Mouse (Mus musculus) heart, embryonic 12.5 days (tissue): ENCODE data around the gene Zfp160. TPM values are rescaled to one million over a fixed set of nuclear protein-coding genes. Genes with fewer than 3 reads are reported as not detected.
A peak's percentile ranks its signal among the peaks of the same experiment; 100 is the strongest.
"Not testable (repeated sequence)": the region's sequence is repeated elsewhere in the genome, so short reads cannot be mapped to it uniquely, and the experiment has no call there.

Experiments used
- ATAC-seq: fragments of 200-750 bp; cut with Nextera tagmentation; 2 replicates; pipeline ENCODE4 v1.8.0; 2017; ENCODE audit warnings: moderate TSS enrichment, moderate library complexity; ENCODE audit not compliant: insufficient number of reproducible peaks, low FRiP score
- H3K27ac ChIP-seq: fragments of 300-500 bp; sonication (generic); 2 replicates; pipeline ENCODE4 v1.5.1; 2016; ENCODE audit warnings: mild to moderate bottlenecking, moderate library complexity; ENCODE audit not compliant: poor library complexity, severe bottlenecking
- H3K27me3 ChIP-seq: fragments of 300-500 bp; sonication (generic); replicated peaks from 2 replicates; pipeline ENCODE4 v1.6.1; 2016; ENCODE audit warnings: mild to moderate bottlenecking, moderate library complexity
- H3K36me3 ChIP-seq: fragments of 300-500 bp; sonication (generic); 2 replicates; pipeline ENCODE4 v1.6.1; 2016; ENCODE audit warnings: mild to moderate bottlenecking, moderate library complexity
- H3K4me1 ChIP-seq: fragments of 300-500 bp; sonication (generic); replicated peaks from 2 replicates; pipeline ENCODE4 v1.6.1; 2016; ENCODE audit warnings: mild to moderate bottlenecking
- H3K4me2 ChIP-seq: fragments of 300-500 bp; sonication (generic); 2 replicates; pipeline ENCODE4 v1.6.1; 2016; ENCODE audit warnings: mild to moderate bottlenecking, moderate library complexity
- H3K4me3 ChIP-seq: fragments of 300-500 bp; sonication (generic); 2 replicates; pipeline ENCODE4 v1.5.1; 2016; ENCODE audit warnings: mild to moderate bottlenecking
- H3K9ac ChIP-seq: fragments of 300-500 bp; sonication (generic); 2 replicates; pipeline ENCODE4 v1.6.1; 2016; ENCODE audit warnings: mild to moderate bottlenecking, moderate library complexity
- H3K9me3 ChIP-seq: fragments of 300-500 bp; sonication (generic); replicated peaks from 2 replicates; pipeline ENCODE4 v1.6.1; 2016; ENCODE audit warnings: mild to moderate bottlenecking, moderate library complexity
- WGBS: fragments of 180-500 bp; shearing (Covaris S2); methylation state at CpG from one replicate; pipeline ENCODE4 v1.1.7; 2016; 5-methylcytosine and 5-hydroxymethylcytosine counted together
- polyA plus RNA-seq: library from polyadenylated mRNA; unstranded; fragments of >200 nt; fragmentation: Nextera tagmentation; extraction: Ambion mirVana; gene quantifications from 2 replicates; pipeline ENCODE4 v1.2.1, GENCODE M21; 2016

Zfp160 gene
- polyA plus RNA-seq, 1 experiment from 2014 or later, result 9.9 TPM

DNA sequence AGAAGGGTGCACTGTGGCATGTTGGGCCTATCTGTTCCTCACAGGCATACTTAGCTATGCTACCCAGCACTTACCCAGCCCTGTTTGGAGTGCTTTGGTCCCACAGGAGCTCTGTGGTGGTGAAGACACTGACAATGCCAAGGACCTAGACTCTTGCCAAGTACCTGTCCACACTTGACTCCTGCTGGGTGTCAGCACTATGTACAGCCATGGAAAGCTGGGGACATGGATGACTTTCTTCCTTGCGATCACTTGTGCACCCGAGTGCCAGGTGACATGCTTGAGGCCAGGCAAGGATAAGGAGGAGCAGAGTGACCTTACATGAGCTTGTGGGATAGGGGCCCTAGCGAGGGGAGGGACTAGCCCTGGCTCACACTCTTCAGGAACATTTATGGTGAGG lies 43.2 kb downstream of the Zfp160 start:
- not testable (repeated sequence) for H3K9me3 ChIP-seq, H3K4me1 ChIP-seq, H3K4me3 ChIP-seq, H3K27ac ChIP-seq, H3K36me3 ChIP-seq, H3K27me3 ChIP-seq, H3K9ac ChIP-seq, H3K4me2 ChIP-seq
- peak; percentile 45; the same call in 1 of the 2 replicates for ATAC-seq
- 64% methylated on average over 3 of the region's 3 CpGs for WGBS

DNA sequence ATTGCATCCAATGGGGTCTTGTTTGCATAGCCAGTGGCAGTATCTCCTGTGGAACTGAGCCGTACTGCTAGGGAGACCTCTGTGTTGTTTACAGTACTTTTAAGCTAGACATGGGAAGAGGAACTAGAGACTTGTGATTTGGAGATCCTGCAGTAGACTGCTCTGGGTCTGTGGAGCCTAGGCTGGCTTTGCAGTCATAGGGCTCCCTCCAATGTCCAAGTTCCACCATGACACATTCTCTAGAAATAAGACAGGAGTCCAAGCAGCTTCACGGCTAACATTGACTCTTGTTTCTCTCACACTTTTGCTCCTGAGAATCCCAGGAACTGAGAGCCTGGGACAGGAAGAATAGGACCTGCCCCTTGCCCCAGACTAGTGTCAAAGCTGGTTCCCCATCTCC lies 44.6 kb downstream of the Zfp160 start:
- no peak overlapping the region for H3K27ac ChIP-seq
- no peaks in the 10 kb centered on the region for H3K4me1 ChIP-seq
- H3K36me3 ChIP-seq, result no peaks in the 10 kb centered on the region
- no peaks in the 10 kb centered on the region; the same call in 1 of the 2 replicates for H3K9me3 ChIP-seq
- no peak overlapping the region for H3K9ac ChIP-seq
- 75% methylated on average over 2 of the region's 2 CpGs for WGBS
- H3K4me2 ChIP-seq, result no peak overlapping the region
- H3K27me3 ChIP-seq, result no peaks in the 10 kb centered on the region
- H3K4me3 ChIP-seq, result no peak overlapping the region
- no peak for ATAC-seq

DNA sequence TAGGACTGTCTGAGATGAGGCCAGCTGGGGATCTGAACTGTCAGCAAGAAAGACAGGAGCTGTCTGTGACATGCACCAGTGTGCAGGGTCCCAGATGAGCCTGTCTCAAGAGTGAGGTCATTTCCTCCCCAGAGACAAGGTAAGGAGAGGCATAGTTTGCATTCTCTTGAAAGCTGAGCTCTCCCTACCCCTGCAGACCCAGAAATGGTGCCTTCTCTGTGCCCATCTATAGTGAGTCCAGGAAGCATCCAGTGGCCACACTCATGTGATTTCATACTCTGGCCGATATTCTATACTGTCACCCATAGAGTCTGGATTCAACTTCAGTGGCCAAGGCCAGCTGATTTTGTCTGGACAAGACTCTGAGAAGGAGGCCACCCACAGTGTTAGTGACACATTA lies 46.4 kb downstream of the Zfp160 start:
- not testable (repeated sequence) for H3K27me3 ChIP-seq, H3K9me3 ChIP-seq, H3K4me1 ChIP-seq, H3K4me2 ChIP-seq, H3K27ac ChIP-seq, H3K9ac ChIP-seq, ATAC-seq, H3K36me3 ChIP-seq, H3K4me3 ChIP-seq
- WGBS, result 79% methylated on average over 1 of the region's 1 CpGs

DNA sequence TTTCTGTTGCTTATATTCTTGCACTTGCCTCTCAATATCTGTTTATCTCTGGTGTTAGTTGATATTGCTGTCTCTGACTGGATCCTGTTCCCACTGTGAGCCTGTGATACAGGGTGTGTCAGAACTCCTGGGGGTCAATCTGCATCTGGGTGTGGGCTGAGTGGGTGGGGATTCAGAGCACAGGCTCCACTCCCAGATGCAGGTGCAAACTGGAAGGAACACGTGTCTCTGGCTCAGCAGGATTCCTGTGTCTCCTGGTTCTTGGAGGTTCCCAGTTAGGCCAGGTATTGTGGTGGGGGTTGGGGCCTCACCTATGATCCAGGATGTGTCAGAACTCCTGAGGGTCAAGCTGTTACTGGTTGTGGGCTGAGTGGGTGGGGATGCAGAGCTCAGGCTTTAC lies 56.8 kb downstream of the Zfp160 start:
- H3K9ac ChIP-seq, result no peak overlapping the region
- H3K4me1 ChIP-seq, result no peaks in the 10 kb centered on the region
- no peak for ATAC-seq
- no peaks in the 10 kb centered on the region for H3K36me3 ChIP-seq
- H3K4me2 ChIP-seq, result no peak overlapping the region
- 26% methylated on average over 1 of the region's 1 CpGs for WGBS
- H3K27ac ChIP-seq, result no peak overlapping the region
- no peaks in the 10 kb centered on the region for H3K27me3 ChIP-seq
- H3K4me3 ChIP-seq, result no peak overlapping the region
- peaks cover 2% of the 10 kb centered on the region; the same call in 1 of the 2 replicates for H3K9me3 ChIP-seq

DNA sequence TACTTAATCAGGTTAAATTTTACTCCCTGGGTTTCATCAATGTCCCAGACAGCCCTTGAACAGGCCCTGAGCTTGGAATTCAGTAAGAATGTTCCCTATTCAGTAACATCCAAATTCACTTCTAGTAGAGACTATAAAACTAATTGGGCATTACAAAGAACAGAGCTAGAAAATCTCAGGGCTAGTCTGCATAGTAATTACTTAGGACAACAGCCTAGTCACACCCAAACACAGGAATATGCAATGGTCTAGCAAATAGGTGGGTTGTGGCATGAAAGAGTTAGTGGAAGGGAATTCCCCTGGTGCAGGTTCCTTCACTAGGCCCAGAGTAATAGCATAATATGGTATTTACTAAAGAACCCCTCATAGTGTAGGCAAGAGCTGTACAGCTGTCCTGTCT lies 58.3 kb downstream of the Zfp160 start:
- no peaks in the 10 kb centered on the region for H3K36me3 ChIP-seq
- peaks cover 2% of the 10 kb centered on the region; the same call in 1 of the 2 replicates for H3K9me3 ChIP-seq
- ATAC-seq, result no peak
- H3K4me1 ChIP-seq, result no peaks in the 10 kb centered on the region
- H3K4me2 ChIP-seq, result no peak overlapping the region
- H3K27ac ChIP-seq, result no peak overlapping the region
- H3K9ac ChIP-seq, result no peak overlapping the region
- H3K4me3 ChIP-seq, result no peak overlapping the region
- no peaks in the 10 kb centered on the region for H3K27me3 ChIP-seq

DNA sequence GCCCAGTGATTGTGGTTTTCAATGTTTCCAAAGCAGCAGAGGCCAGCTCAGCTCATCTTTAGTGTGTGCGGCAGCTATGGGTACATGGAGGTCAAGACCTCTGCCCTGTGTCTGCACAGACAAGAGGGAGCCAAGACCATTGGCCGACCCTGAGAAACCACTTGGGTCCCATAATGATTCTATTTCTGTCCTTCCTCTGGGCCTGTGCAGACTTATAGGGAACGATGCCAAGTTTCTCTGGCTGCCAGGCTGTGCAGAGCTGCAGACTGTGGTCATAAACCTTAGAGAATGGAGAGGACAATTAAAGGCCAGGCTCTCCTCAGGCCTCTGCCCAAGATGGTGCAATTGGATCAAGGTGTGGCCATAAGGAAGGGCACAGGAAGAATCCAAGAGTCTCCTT lies 60.7 kb downstream of the Zfp160 start:
- not testable (repeated sequence) for H3K9ac ChIP-seq, H3K4me2 ChIP-seq, H3K27me3 ChIP-seq, H3K27ac ChIP-seq, H3K36me3 ChIP-seq, H3K4me3 ChIP-seq, H3K4me1 ChIP-seq
- no CpG with 5 or more reads among the region's 3 CpGs for WGBS
- peak; percentile 33; the same call in 1 of the 2 replicates for ATAC-seq
- peaks cover 10% of the 10 kb centered on the region for H3K9me3 ChIP-seq

DNA sequence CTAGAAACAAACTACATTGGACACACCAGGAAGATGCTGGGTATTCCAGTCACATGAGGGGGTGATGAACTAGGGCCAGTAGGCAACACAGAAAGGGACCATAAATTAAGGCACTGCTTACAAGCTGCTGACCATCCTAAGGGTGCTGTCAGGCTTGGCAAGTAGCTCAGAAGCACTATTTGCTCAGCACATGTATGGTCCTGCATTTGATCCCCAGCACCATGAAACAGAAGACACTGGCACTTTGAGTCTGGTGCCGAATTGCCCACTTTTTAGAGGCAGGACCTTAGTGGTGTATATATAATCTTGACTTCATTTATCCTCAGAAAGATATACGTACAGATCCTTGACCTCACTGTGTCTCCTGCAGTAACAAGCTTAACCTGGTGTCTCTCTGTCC lies 62.3 kb downstream of the Zfp160 start:
- H3K4me3 ChIP-seq, H3K27me3 ChIP-seq, H3K4me2 ChIP-seq, ATAC-seq, H3K36me3 ChIP-seq, H3K27ac ChIP-seq, H3K9ac ChIP-seq, H3K4me1 ChIP-seq: not testable (repeated sequence)
- 69% methylated on average over 2 of the region's 2 CpGs for WGBS
- H3K9me3 ChIP-seq, result peaks cover 10% of the 10 kb centered on the region

Other genes with a start within 250 kb of the Zfp160 start
- gene Vmn1r228, start 222.7 kb upstream of the Zfp160 start, polyA plus RNA-seq, result not detected in 2 replicates
- not detected in 2 replicates for gene Vmn1r229, start 197.3 kb upstream of the Zfp160 start, polyA plus RNA-seq
- gene Vmn1r230, start 168.5 kb upstream of the Zfp160 start, polyA plus RNA-seq, result not detected in 2 replicates
- gene Vmn1r231, start 103.8 kb upstream of the Zfp160 start, polyA plus RNA-seq, result not detected in 2 replicates
- gene Vmn1r232, start 89.2 kb upstream of the Zfp160 start, polyA plus RNA-seq, result not detected in 2 replicates
- 332 and 337 TPM in 2 replicates for gene Ppp2r1a, start 63.6 kb upstream of the Zfp160 start, polyA plus RNA-seq
- not detected in 2 replicates for gene Vmn1r233, start 12.4 kb upstream of the Zfp160 start, polyA plus RNA-seq
- gene Vmn1r234, start 217.2 kb downstream of the Zfp160 start, polyA plus RNA-seq, result not detected in 2 replicates
- not detected in 2 replicates for gene Vmn1r235, start 247.5 kb downstream of the Zfp160 start, polyA plus RNA-seq